Mouse (Mus musculus) G1E (cell line): ENCODE measurements around the gene Ecel1. TPM values are rescaled to one million over a fixed set of nuclear protein-coding genes. Genes with fewer than 3 reads are reported as not detected.

ENCODE experiments used
- ATAC-seq: 2 replicates; pipeline ENCODE4 v1.8.0; 2016; ENCODE audit warnings: mild to moderate bottlenecking; ENCODE audit not compliant: insufficient number of reproducible peaks, poor library complexity, low FRiP score, severe bottlenecking; ENCODE audit errors: extremely low read depth
- DNase-seq: peaks from one replicate; pipeline ENCODE4 v3.0.0; 2012; ENCODE audit warnings: low spot score
- H3K27me3 ChIP-seq: 2 replicates; pipeline ENCODE4 v1.6.1; 2012; ENCODE audit warnings: mild to moderate bottlenecking, low read length, inconsistent platforms; ENCODE audit not compliant: insufficient read depth
- H3K36me3 ChIP-seq: replicated peaks from 2 replicates; pipeline ENCODE3; 2012; ENCODE audit warnings: mild to moderate bottlenecking, inconsistent platforms
- H3K4me1 ChIP-seq: 2 replicates; pipeline ENCODE4 v1.6.1; 2012; ENCODE audit warnings: low read depth, low read length, inconsistent platforms, mixed read lengths; ENCODE audit not compliant: insufficient read depth
- H3K4me3 ChIP-seq: 2 replicates; pipeline ENCODE4 v1.5.1; 2012; ENCODE audit warnings: low read depth, mild to moderate bottlenecking, inconsistent platforms, low read length, moderate library complexity, mixed read lengths
- H3K9me3 ChIP-seq: replicated peaks from 2 replicates; pipeline ENCODE4 v1.6.1; 2012; ENCODE audit warnings: inconsistent platforms
- CTCF ChIP-seq: IDR thresholded peaks from 2 replicates; pipeline ENCODE4 v1.5.1; 2012; ENCODE audit warnings: low read depth, low read length, inconsistent platforms, mixed read lengths
- GATA1 ChIP-seq: IDR thresholded peaks from 2 replicates; pipeline ENCODE4 v1.6.1; 2012; ENCODE audit warnings: borderline replicate concordance, low read length, inconsistent platforms, mixed read lengths
- GATA2 ChIP-seq: IDR thresholded peaks from 2 replicates; pipeline ENCODE4 v1.6.1; 2012; ENCODE audit warnings: low read depth, low read length, inconsistent platforms, borderline replicate concordance
- POLR2AphosphoS5 ChIP-seq: IDR thresholded peaks from 2 replicates; pipeline ENCODE4 v1.6.1; 2012; ENCODE audit warnings: low read depth, low read length, inconsistent platforms; ENCODE audit not compliant: insufficient replicate concordance
- TAL1 ChIP-seq: conservative IDR thresholded peaks from 2 replicates; pipeline ENCODE4 v1.6.1; 2012; ENCODE audit warnings: low read depth, low read length, inconsistent platforms, mixed read lengths
- polyA plus RNA-seq: library from polyadenylated mRNA; stranded (reverse); fragments of >175 nt; gene quantifications from 2 replicates; pipeline ENCODE4 v1.2.3, GENCODE M21; 2012
- total RNA-seq, 2 experiments: library from RNA; stranded (forward) in 1 of 2; stranded (reverse) in 1 of 2; fragments of 200-1000 nt in 1 of 2; fragments of >200 nt in 1 of 2; fragmentation: Nextera tagmentation in 1 of 2; gene quantifications; 2 replicates each; pipeline ENCODE4 v1.2.3; 2014 to 2017

Gene Ecel1
- total and polyA plus RNA-seq, 3 experiments: not detected

DNA sequence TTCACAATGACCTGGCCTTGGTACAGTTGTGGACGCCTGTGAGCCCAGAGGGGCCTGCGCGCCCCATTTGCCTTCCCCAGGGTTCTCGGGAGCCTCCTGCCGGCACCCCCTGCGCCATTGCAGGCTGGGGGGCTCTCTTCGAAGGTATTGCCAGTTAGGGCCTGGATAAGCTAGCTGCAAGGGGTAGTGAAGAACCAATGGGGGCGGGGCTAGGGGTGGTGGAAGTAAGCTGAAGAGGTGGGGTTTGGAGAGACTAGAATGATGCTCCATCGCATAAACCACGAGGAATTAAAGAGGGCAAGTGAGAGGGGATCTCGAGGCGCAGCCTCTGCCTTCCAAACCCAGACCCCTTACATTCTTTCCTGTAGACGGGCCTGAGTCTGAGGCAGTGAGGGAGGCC, 29.2 kb upstream of the Ecel1 start:
- peaks cover 45% of the 10 kb centered on the region for H3K27me3 ChIP-seq

DNA sequence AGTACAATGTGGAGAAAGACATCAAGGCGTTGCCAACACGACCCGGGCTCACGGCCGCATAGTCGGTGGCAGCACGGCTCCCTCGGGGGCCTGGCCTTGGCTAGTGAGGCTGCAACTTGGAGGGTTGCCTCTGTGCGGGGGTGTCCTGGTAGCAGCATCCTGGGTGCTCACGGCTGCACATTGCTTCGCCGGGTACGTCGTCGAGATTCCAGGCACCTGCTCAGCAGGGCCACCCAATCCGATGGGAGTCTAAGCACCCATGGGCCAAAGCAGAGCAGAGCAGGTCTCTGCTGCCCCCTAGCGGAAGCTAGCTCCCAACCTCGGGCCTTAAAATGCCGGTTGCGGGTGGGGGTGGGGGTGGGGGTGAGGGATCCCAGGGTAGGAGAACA, 28.4 kb upstream of the Ecel1 start:
- no peak for ATAC-seq
- TF ChIP-seq CTCF (peak; percentile 45; the same call in 1 of the 2 replicates), TAL1 (no peak)
- peaks cover 9% of the 10 kb centered on the region for H3K4me1 ChIP-seq
- no peaks in the 10 kb centered on the region for H3K36me3 ChIP-seq
- H3K9me3 ChIP-seq: no peaks in the 10 kb centered on the region
- H3K4me3 ChIP-seq: peak overlapping the region; percentile 4; the same call in 1 of the 2 replicates
- peaks cover 49% of the 10 kb centered on the region for H3K27me3 ChIP-seq
- DNase-seq: peak; percentile 77

More for the DNA sequence above, 29.2 kb upstream of the Ecel1 start:
- DNase-seq: no peak
- no peaks in the 10 kb centered on the region for H3K36me3 ChIP-seq
- no peak overlapping the region for H3K4me3 ChIP-seq
- no peaks in the 10 kb centered on the region for H3K9me3 ChIP-seq
- no peak for TF ChIP-seq CTCF
- no peak for TF ChIP-seq POLR2AphosphoS5
- no peak for TF ChIP-seq TAL1
- TF ChIP-seq GATA2: no peak
- TF ChIP-seq GATA1: no peak
- peaks cover 9% of the 10 kb centered on the region for H3K4me1 ChIP-seq
- ATAC-seq: no peak

DNA sequence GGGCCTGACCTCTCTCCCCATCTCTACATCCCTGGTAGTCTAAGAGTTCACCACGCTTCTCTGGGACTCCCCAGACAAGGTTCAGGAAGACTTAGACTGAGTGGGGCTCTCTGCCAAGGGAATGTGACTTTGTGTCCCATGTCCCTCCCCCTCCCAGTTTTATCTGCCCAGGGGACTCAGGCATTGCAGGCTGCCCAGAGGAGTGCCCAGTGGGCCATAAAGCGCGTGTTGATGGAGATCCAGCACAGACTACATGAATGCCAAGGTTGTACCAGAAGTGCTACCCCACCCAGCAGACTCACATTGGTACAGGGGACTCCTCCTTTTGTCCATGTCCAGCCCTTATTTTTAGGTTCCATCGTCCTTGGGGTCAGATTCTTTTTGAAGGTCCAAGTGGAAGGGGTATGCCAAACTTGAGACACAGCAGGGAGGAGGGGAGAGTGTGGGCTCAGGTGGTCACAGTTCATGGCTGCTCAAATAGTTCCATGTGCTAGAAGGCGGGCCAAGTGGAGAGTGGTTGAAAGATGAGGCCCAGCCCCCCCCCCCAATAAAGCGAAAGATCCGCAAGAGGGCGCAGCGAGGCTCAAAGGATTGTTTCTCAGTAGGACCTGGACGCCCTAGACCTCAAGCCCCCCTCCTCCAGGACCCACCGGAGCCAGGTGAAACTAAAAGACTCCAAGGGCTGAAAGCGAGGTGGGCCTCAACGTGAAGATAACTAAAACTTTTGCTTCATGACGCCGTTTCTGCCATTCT, 27.9 kb upstream of the Ecel1 start:
- H3K36me3 ChIP-seq: no peaks in the 10 kb centered on the region
- DNase-seq (no peak), ATAC-seq (no peak)
- no peaks in the 10 kb centered on the region for H3K9me3 ChIP-seq
- TF ChIP-seq POLR2AphosphoS5: no peak
- TF ChIP-seq TAL1: no peak
- TF ChIP-seq GATA2: no peak
- no peak for TF ChIP-seq CTCF
- no peak for TF ChIP-seq GATA1
- H3K4me1 ChIP-seq: peaks cover 9% of the 10 kb centered on the region
- no peak overlapping the region for H3K4me3 ChIP-seq
- H3K27me3 ChIP-seq: peaks cover 45% of the 10 kb centered on the region

DNA sequence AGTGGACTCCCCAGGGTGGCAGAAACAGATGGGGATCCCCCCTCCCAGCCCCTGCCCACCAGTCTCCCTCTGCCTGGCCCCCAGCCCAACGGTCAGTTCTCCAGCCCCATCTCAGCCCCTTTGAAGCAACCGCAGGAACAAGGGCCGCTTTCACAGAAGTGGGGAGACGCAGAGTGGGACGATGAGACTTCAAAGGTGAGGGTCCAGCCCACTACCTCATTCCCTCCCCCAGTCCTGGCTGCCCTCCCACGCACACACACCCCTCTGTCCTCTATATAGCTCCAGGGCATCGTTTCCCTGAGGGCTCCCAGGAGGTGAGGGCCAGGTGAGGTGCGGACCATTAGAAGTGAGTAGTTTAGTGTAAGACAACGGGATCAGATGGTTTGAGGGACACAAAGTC, 26.7 kb upstream of the Ecel1 start, which contains the start of gene Prss56:
TSS of gene Prss56 (plus strand) at position 301 of the 400 bp plus-strand sequence.
- Histone ChIP-seq H3K36me3 (no peaks in the 10 kb centered on the region), H3K27me3 (peaks cover 38% of the 10 kb centered on the region; the same call in 1 of the 2 replicates), H3K4me3 (no peak within 1 kb of the TSS), H3K9me3 (no peaks in the 10 kb centered on the region), H3K4me1 (peaks cover 9% of the 10 kb centered on the region)
- DNase-seq (no peak), ATAC-seq (no peak)
- TF ChIP-seq TAL1 (no peak), POLR2AphosphoS5 (no peak), GATA1 (no peak), CTCF (no peak), GATA2 (no peak)

DNA sequence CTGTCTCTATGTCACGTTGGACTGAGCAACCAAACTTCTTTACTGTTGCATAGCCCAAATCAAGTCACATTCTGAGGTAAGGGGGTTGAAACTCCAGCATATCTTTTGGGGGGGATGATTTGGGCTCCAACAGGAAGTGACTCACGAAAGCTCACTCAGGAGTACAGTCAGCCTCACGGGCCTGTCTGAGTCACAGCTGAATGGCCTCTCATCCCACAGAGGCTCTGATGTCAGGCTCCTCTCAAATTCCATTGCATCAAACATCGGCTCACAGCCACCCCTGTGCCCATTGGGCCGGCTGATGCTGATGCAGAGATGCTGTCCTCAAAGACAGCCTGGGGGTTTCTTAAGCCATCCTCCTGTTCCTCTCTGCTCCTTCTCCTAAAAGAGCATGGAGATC, 24.6 kb upstream of the Ecel1 start:
- no peaks in the 10 kb centered on the region for H3K36me3 ChIP-seq
- no peak overlapping the region for H3K4me3 ChIP-seq
- no peak for TF ChIP-seq GATA2
- H3K4me1 ChIP-seq: peaks cover 3% of the 10 kb centered on the region
- peaks cover 29% of the 10 kb centered on the region; the same call in 1 of the 2 replicates for H3K27me3 ChIP-seq
- H3K9me3 ChIP-seq: no peaks in the 10 kb centered on the region
- DNase-seq (no peak), ATAC-seq (no peak)

DNA sequence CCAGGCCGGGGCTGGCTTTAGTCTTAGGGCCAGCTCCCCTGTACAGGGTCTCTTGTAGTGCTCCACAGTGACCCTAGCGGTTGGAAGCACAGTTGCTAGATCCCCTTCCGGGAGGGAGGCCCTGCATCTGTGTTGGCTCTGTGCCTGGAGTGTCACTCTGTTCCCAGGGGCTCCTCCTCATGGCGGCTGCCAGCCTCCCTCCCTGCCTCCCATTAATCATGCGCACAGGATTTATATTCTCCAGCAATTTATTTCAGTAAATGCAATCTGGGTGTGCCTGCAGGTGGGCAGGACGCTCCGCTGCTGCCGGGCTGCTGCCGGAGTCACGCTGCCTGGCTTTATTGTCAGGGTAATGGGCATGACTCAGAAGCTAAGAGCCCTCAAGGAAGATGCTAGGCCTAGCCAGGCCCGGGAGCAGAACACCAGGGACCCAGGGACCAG, 19.6 kb upstream of the Ecel1 start:
- ATAC-seq: no peak

More for the DNA sequence above, 19.6 kb upstream of the Ecel1 start:
- no peak for TF ChIP-seq GATA2
- TF ChIP-seq POLR2AphosphoS5: no peak
- TF ChIP-seq CTCF: no peak
- TF ChIP-seq GATA1: no peak
- no peak for TF ChIP-seq TAL1
- no peak overlapping the region for H3K4me3 ChIP-seq
- DNase-seq: no peak
- H3K4me1 ChIP-seq: peaks cover 3% of the 10 kb centered on the region; the same call in 1 of the 2 replicates
- H3K36me3 ChIP-seq: no peaks in the 10 kb centered on the region
- peaks cover 42% of the 10 kb centered on the region for H3K27me3 ChIP-seq
- no peaks in the 10 kb centered on the region for H3K9me3 ChIP-seq
